Mouse (Mus musculus) T-cell, adult 2 months (primary cell): ENCODE data around the gene Gm10801.
"Not testable (repeated sequence)": the region's sequence is repeated elsewhere in the genome, so short reads cannot be mapped to it uniquely, and the experiment has no call there.

Experiments
- DNase-seq: peaks from one replicate; pipeline ENCODE4 v3.0.0; 2022; ENCODE audit warnings: low spot score

Gene Gm10801

GRCm38 (mm10) chr2:98661937-98662336, at the start of gene Gm10801:
Gene Gm10801, plus strand, starts transcription at chr2:98662237.
- not testable (repeated sequence) for DNase-seq

DNA sequence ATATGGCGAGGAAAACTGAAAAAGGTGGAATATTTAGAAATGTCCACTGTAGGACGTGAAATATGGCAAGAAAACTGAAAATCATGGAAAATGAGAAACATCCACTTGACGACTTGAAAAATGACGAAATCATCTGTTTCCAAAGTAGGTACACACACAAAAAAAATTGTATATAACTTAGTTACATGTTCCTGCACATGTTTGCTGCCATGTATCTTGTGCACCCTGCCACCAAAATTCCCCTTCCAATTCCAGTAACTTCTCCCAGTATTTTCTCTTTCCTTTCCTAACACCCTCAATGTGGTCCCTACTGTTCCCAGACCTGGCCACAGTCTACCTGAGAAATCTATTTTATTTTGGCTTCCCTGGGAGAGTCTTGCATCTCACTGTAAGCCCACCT, 5.2 kb downstream of the Gm10801 start, which contains the start of gene Gm10800:
Gene Gm10800, minus strand, starts transcription at position 101 of the 400 bp plus-strand sequence.
- DNase-seq, result not testable (repeated sequence)

DNA sequence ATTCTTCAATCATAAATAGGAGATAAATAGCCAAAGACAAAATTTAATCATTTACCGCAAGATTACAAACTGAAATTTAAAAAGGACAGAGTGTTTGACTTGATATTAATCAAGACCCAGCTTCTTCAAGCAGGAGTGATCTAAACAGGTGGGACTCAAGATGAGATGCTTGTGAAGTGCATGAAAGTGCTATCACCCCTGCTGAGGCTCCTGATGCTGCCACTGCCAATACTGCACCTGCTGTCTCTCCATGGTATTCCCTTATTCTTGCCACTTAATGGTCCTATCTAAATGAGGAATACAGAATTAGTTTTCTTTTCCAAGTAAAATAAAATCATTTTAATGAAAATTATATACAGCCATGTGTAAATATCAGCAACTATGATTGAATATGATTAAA, 35.5 kb downstream of the Gm10801 start:
- no peak for DNase-seq
